Mouse (Mus musculus) spleen, postnatal 36 days (tissue): ENCODE results near the gene Rgs7bp.

Experiments
- DNase-seq, 2 experiments: peaks; one replicate each; pipeline ENCODE4 v3.0.0; 2022; ENCODE audit warnings: low spot score in 2 of 2, mixed read lengths in 1 of 2

The Rgs7bp gene

DNA sequence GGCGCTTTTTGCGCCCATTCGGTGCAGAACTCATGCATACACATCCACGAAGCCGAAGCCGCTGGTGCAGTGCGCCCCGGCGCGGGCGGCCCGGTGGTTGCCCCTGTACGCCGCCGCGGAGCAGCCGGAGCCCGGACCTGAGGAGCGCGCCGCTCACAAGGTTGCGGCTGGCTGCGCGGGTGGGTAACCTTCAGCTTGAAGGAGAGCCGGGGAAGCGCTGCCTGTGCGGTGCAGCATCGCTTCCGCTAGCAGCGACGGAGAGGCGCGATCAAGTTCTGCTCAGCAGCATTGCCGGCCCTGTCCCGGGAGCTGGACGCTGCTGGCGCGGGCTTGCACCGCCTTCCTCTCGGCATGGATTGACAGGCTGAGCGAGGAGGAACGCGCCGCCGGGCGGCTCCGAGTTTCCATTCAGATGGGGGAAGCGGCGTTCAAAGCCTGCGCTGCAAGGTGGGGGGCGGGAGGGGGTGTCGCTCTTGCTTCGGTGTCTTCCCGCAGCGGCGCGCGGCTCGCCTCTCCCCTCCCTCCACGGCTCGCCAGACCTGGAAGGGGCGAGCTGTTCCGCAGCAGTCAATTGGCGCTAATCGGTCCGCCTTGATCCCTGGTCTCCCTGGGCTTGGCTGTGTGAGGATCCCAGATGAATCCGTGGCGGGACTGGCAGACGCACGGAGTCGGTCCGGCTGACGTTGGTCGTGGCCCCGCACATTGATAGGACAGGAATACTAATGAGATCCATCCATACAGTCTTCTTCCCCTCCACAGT is at the start of gene Rgs7bp:
TSS of gene Rgs7bp (minus strand) at position 750 of the 760 bp plus-strand sequence.
- peak; percentile 20 to 34 for DNase-seq

DNA sequence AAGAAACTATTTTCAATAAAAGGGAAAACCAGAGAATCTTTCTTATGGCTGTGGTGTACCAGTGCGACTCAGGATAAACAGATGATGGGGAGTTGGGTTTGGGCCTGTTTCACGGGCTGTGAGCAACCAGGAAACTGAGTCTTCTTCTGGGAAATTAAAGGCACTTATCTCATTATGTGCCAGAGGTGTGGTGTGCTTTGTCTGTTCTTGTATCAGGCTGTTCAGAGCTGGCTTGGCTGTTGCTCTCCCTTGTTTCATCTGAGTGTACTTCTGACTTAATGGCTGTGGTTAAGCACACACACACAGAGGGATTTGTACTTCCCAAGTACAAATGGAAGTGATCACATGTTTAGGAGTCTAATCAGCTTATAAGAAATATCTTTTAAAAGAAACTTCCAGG is 49.7 kb upstream of the Rgs7bp start:
- DNase-seq, result no peak

DNA sequence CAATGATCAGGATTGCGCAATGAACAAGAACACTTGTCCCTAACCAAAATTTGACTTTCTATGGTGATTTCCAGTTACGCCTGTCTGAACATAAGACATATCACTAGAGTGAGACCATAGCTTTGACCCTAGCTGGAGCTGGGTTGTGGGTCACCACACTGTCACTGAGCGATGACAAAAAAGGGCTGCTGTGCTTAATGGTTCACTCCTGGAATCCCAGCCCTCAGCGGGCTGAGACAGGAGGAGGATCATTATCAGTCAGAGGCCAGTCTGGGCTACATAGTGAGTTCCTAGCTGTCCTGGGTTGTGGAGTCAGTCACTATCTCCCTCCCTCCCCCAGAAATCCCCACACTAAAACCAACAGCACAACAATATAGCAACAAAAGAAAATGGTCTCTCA is 46.0 kb upstream of the Rgs7bp start:
- no peak for DNase-seq

DNA sequence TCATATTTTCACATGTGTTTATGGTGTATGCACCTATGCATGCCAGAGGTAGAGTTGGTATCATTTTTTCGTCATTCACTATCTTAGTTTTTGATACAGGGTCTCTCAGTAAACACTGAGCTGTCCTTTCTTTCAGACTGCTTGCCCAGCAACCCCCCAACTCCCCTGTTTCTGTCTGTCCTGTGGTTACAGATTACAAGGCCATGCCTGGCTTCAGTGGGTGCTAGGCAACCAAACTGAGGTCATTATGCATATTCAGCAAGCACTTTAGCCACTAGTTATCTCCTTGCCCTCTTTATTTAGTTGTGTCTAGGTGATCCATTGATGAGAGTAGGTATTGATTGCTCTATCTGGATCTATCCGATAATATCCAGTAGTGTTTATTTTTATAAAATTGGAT is 41.6 kb upstream of the Rgs7bp start:
- DNase-seq, result no peak

DNA sequence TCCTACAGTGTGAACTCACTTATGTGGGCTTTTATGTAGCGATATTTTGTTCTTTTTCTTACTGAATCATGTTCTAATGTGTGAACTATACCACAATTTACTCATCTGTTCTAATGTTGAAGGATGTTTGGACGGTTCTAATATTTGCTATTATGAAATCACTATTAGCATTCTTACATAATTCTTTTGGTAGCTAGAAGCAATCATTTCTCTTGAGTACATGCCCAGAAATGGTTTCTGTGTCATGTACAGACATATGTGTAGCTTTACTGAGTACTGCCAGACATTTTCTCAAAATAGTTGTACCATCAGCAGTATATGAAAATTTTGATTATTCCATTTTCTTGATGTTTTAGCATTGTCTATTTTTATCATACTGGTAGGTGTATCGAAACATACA is 34.5 kb upstream of the Rgs7bp start:
- DNase-seq, result no peak

DNA sequence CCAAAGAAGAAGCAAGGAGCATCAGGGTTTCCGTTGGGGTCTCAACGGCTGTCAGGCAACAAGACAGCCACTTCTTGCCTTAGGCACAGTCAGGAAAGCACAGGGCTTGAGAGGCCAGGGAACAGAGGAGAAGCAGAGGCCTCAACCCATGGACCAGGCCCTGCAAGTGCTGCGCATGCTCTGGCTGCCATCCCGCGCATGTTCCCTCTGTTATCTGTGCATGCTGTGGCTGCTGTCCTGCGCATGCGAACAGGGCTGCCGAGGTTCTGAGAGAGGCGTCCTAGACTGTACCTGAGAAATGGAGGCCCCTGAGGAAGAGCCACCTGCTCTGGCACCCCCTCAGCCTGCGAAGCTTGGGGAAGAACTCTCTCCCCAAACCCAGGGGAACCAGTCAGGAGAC is 27.1 kb upstream of the Rgs7bp start, which contains the start of gene 4933425L06Rik:
TSS of gene 4933425L06Rik (plus strand) at position 261 of the 400 bp plus-strand sequence.
- DNase-seq, result no peak

DNA sequence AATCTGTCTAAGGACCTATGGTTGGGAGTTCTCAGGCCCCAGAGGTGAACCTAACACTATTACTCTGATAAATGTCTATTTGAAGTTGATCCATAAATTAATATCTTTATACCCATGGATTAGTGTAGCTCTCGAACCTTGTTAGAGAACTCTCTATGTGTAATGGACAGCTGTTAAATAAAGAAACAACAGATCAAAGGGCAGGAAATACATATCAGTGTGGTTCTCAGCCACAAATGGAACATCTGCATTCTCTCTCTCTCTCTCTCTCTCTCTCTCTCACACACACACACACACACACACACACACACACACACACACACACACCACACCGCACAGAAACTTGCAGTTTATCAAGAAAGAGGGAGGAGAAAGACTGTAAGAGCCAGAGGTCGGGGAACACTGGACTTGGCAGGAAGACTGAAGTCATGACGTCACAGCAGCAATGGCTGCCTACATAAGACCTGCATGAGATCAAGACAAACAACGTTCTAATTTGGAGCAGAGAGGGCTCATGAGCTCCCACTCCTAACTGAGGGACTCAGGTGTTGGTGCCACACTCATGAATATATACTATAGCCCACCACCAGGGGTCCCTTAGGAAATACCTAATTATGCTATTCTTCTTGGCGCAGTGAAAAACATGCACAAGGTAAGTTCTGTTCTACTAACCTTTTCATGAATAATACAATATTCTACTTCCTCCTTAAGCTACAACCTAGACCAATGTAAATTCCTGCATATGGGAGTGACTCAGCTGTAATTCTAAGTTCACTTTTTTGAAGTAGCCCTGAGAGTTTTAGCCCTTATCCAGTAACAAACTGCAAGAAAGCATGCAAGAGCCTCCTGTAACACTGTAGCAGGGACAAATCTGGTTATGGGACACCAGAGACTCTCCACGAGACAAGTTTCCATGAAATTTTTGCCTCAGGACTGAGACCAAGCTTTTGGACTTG is 12.4 kb upstream of the Rgs7bp start:
- DNase-seq, result no peak

DNA sequence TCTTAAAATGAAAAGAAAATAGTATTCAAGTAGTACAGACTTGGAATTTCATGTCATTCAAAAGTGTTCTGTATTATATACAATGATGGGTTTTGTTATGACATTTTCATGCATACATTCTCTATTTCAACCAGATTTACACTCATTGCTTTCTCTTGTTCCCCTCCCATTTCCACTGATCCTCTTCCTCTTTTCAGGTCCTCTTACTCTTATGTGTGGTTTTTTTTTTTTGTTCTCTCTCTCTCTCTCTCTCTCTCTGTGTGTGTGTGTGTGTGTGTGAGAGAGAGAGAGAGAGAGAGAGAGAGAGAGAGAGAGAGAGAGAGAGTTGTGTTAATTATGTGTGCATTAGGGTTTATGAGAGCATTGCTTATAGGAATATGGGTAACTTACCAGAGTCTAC is 11.4 kb upstream of the Rgs7bp start:
- no peak for DNase-seq

DNA sequence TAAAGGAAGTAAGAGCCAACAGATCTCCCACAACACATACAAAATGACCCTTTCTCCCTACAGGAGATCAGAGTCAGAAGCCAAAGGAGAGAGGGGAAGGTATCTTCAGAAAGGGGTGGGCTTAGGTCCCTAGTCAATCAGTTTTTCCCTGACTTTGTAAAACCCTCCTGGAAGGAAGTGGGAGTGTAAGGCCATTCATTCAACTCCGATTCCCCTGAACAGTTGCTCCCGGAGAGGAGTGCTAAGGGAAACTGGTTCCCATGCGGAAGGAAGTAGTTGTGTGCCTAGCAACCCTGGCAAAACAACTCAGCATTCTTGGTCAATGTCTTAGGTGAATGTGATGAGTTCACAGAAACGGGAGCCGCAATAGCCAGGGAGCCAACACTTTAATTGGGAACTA is 644 bp upstream of the Rgs7bp start:
- no peak for DNase-seq

DNA sequence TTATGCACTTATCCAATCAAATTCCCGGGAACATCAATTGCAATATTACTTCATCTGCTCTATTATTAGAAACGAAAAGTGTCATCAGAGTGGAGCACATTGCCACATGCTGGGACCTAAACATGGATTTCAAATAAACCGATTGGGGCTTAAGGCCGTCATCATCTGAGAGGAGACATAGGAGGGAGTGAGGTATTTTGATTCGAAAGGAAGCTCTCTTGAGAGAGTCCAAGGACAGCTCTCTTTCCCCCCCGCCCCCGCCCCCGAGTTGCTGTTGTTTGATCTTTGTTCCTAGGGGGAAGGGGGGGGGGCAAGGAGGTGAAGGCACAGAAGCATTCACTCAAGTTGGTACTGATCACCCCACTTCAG is 195 bp upstream of the Rgs7bp start:
- no peak for DNase-seq

DNA sequence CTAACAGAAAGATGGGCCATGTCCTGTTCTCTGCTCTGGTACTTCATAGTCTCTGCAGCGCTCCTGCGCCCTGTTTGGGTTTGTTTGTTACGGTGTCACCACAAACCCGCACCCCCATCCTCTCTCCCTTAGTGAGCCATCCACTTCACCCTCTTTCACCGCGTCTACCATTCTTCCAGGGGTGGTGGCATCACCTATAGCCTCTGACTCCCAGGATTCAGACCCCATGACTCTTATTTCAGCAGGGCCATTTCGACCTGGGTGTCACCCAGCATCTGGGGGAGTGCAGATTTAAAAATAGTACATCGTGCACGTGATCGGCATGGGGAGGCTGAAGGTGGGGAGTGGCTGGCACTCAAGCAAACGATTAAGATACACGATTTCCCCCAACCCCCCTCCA is 1.1 kb downstream of the Rgs7bp start:
- DNase-seq, result no peak

DNA sequence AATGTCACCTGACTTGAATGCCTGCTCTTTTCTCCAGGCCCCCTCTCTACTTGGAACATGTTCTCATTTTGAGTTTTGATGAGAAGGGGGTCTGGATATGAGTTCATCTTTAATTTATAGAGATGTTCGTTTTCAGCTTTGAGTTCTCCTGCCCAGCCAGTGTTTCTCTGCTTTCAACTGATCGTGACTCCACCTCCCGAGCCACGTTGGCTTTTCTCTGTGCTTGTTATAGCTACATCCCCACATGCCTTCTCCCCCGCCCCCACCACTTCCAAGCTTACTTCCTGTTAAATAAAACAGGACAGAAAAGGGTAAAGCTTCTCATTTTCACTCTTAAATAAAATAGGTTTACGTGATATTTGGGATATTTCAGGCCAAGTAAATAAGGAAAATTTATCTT is 3.3 kb downstream of the Rgs7bp start:
- no peak for DNase-seq

DNA sequence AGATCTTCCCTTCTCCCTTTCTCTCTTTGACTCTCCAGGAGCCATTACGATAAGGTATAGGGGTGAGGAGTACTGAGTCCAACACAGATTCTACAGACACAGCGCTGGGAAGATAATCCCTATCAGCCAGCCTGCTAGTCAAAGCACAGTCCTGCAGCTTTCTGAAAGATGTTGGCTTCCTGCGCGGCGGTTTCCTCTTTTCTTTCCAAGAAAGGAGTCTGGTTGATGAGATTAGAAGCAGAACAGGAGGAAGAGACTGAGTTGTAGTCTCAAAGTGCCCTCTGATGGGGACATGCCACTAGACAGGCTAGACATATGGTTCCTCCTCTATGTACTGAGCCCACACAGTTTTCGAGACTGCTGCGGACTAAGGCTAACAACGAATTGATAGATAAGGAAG is 6.1 kb downstream of the Rgs7bp start:
- DNase-seq, result no peak

DNA sequence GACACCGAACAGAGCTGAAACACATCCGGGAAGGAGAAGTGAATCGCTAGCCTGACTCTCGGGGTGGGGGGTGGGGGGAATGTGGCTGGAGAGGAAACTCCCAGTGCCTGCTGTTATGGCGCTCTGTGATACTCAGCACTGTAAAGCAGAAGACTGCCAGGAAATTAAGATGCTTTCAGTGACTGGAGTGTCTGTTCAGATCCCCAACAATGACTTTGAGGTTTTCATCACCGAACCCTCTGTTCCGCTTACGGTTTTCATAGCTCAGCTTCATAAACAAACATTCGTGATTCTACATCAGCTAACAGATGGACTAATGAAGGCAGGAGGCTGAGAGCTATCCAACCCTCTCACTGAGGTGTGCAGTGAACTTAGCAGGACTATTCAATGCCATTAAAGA is 7.4 kb downstream of the Rgs7bp start:
- DNase-seq, result no peak

DNA sequence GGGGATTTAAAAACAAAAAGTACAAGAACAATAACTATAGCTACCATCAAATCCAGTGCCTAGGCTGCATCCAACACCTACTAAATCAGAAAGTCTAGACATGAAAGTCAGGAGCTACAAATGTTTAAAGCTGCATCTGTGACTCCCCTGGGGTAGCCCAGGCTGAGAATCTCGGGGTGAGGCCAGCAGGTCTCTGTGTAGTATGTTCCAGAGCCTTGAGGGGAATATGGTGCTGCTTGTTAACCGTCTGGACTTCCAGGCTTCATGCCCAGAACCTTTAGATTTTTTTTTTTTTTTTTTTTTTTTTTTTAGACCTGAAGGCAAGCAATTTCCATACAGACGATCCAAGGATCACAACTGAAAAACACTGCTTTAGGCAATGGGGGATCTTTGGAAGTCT is 10.8 kb downstream of the Rgs7bp start:
- DNase-seq, result no peak

DNA sequence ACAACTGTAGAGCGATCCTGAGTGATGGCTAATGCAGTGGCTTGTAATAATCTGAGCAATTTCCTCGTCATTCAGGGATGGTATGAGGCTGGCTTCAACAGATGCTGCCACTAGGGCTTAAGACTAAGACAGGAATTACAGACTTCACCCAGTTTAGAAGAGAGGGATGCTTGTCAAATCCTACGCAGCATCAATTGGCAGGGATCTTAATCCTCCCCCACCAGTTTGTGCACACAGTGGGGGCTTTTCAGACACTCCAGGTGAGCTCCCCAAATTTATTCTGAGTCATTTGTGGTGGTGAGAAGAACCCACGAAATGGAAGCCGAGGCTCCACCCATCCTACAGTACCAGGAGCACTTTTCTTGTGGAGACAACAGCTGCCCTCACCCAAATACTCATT is 16.4 kb downstream of the Rgs7bp start:
- DNase-seq, result no peak

DNA sequence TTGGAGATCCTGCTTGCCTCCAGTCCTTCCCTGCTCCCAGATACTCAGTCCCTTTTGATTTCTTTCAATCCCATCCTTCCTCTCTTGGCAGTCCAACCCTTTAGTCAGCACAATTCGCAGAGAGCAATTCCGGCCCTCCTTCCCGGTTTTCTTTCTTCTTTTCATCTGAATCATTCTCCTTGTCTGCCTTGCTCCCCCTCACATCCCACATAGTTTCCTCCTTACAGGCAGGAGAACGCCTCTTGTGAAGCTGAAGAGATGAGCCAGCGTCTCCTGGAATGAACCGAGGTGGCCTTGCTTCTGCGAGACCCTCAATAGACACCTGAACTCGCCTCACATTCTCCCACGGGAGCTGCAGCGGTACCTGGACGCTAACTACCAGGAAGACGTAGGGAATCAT is 16.9 kb downstream of the Rgs7bp start:
- DNase-seq, result no peak

DNA sequence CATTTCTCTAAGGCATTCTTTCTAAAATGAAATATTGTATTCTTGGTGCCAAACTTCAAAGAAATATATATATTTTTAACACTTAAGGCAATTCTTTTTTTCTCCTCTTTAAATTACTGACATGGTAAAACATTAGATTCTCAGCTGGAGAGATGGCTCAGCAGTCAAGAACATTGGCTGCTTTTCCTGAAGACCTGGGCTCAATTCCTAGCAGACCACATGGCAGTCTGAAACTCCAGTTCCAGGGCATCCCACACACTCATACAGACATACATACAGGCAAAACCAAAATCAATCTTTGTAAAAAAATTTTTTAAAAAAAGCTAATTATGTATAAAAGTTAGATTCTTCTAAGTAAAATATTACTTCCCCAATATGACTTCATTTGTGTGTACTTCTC is 22.8 kb downstream of the Rgs7bp start:
- DNase-seq, result no peak

DNA sequence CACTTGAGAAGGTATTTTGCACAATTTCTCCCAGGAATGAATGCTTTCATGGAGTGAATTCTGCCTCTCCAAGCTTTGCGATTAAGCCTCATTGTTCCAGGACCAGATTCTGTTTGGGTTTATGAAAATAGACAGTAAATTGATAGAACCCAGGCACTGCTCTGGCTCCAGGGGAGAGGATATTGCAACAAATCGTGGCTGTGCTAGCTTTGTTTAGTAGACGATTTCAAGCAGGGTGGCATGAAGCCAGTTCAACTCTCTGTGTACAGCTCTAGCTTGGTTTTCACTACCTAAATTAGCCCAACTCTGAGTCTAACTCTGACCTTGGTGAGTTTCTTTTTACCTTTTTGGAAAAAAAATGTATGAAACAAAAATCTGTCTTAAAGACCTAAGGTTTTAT is 26.5 kb downstream of the Rgs7bp start:
- DNase-seq, result no peak

DNA sequence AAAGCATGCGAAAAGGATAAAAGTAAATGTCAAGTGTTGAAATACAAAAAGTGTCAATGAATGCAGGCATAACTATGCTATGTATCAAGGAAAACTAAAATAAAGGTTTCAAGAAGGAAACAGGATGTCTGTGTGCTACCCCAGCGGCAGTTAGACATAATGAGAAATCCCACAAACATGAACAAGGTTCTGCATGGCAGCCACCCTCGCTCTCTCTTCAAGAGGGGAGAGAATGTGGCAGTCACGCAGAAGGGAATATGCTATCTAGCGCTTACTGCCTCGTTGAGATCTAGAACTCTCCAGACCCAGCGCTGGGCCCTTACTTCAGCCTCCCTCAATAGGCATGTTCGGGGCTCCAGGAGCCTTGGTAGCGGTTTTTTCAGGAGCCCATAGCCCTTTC is 38.2 kb downstream of the Rgs7bp start:
- no peak for DNase-seq

DNA sequence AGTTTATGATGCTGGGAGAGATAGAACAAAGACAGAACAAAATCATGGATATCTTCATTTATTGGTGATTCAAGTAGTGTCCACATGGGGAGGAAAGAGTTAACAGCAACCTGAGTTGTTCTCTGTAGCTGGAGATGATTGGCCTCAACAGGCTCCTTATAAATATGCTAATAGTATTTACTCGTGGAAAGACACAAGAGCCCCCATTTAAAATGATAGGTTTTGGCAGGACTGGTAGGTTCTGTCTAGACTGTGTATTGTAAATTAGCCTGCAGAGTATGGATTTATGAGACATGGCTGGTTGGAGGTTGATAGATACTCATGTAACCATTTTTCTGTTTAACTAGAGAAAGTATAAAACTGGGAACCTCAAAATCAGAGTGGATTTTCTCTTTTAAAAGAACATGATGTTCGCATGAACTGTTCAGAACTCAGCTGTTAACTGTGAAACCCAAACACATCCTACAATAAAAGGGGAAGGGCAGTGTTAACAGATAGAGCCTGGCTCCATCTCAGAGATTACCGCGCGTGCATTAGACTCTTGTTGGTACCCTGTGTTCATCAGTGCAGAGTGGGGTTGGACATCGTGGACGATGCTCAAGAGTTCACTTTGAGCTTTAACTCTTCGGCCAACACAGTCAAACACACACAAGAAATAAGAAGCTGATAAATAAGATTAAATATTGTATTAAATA is 38.9 kb downstream of the Rgs7bp start:
- DNase-seq, result no peak

DNA sequence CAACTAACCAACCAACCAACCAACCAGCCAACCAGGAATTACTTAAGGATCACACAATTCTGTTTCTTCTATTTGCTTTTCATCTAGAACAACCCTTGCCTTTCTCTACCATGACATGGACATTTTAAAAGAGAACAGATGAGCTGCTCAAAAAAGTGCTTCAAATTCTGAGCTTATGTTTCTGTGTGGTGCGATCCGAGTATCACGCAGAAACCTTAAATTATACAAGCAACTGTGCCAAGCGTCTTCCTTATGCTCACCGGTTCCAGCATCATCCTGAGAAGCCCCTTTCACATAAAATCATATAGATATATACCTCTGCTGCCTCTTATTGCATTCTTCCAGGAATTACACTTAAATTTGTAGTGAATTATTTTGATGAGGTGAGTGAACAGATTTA is 43.4 kb downstream of the Rgs7bp start:
- no peak for DNase-seq
